Mouse (Mus musculus) embryonic fibroblast, embryonic 13.5 days (primary cell): ENCODE results near the gene Arhgap4.

Experiments
- CTCF ChIP-seq: IDR thresholded peaks from 2 replicates; pipeline ENCODE4 v1.5.1; 2011; ENCODE audit warnings: mild to moderate bottlenecking, control low read depth, low read length, moderate library complexity, borderline replicate concordance; ENCODE audit not compliant: insufficient read depth
- POLR2A ChIP-seq: IDR thresholded peaks from 2 replicates; pipeline ENCODE4 v1.6.1; 2011; ENCODE audit warnings: low read depth, mild to moderate bottlenecking, control low read depth, low read length, moderate library complexity

GRCm38 (mm10) chrX:73911588-73911987 lies 10.1 kb downstream of the Arhgap4 start:
- TF ChIP-seq CTCF (no peak), POLR2A (no peak)
